Mouse (Mus musculus): ENCODE measurements around the gene Pou2f1. TPM values are rescaled to one million over a fixed set of nuclear protein-coding genes. Genes with fewer than 3 reads are reported as not detected.

Gene Pou2f1
- polyA plus RNA-seq, 1 experiment, result 47.7 TPM

- Histone ChIP-seq H3K27me3 (ENCODE audit: control insufficient read depth, insufficient read depth, low read length, poor library complexity, severe bottlenecking) (no peaks in the 10 kb centered on the region), H3K4me3 (ENCODE audit: low read depth, low read length) (no peak overlapping the region), H3K27ac (ENCODE audit: insufficient read depth, low read length) (no peak overlapping the region), H3K9me3 (replicated peaks; ENCODE audit: control insufficient read depth, insufficient read depth, low read length, poor library complexity, severe bottlenecking) (no peaks in the 10 kb centered on the region), H3K9ac (ENCODE audit: low read depth, poor library complexity, severe bottlenecking) (no peak overlapping the region), H3K4me1 (ENCODE audit: control insufficient read depth, insufficient read depth, low read length) (no peaks in the 10 kb centered on the region), H3K36me3 (ENCODE audit: control insufficient read depth, insufficient read depth, low read length, poor library complexity, severe bottlenecking) (no peaks in the 10 kb centered on the region)
- no peak for TF ChIP-seq EP300 (IDR thresholded peaks at IDR 0.05; ENCODE audit: insufficient read depth, low read depth, low read length)
- no peak for TF ChIP-seq CTCF (IDR thresholded peaks at IDR 0.05; ENCODE audit: low read depth, low read length)
- TF ChIP-seq POLR2A (IDR thresholded peaks at IDR 0.05; ENCODE audit: insufficient read depth, low read length), result no peak
These were observed 74.8 kb downstream of the Pou2f1 start for GRCm38 (mm10) chr1:165927507-165928279.

DNA sequence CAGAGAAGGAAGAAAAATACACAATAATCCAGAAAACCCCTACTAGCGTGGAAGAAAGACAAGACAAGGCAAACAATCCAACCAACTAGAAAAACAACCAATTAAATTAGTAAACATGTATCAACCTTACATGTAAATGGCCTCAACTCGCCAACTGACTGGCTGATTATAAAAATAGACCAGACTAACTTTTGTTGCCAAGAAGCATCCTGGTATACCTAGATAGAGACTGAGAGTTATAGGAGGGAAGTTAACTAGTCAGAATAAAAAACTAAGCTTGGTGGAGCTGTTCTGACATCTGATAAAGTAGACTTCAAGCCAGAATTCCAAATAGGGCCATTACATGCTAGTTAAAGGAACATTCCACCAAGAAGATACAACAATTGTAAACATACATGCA lies 77.3 kb downstream of the Pou2f1 start:
- H3K4me3 ChIP-seq (ENCODE audit: low read depth, low read length), result no peak overlapping the region
- H3K9me3 ChIP-seq (replicated peaks; ENCODE audit: control insufficient read depth, insufficient read depth, low read length, poor library complexity, severe bottlenecking), result no peaks in the 10 kb centered on the region
- H3K36me3 ChIP-seq (ENCODE audit: control insufficient read depth, insufficient read depth, low read length, poor library complexity, severe bottlenecking), result no peaks in the 10 kb centered on the region
- no peak overlapping the region for H3K27ac ChIP-seq (ENCODE audit: insufficient read depth, low read length)
- H3K9ac ChIP-seq (ENCODE audit: low read depth, poor library complexity, severe bottlenecking), result no peak overlapping the region
- no peaks in the 10 kb centered on the region for H3K4me1 ChIP-seq (ENCODE audit: control insufficient read depth, insufficient read depth, low read length)
- no peaks in the 10 kb centered on the region for H3K27me3 ChIP-seq (ENCODE audit: control insufficient read depth, insufficient read depth, low read length, poor library complexity, severe bottlenecking)
- no peak for TF ChIP-seq CTCF (IDR thresholded peaks at IDR 0.05; ENCODE audit: low read depth, low read length)
- TF ChIP-seq EP300 (IDR thresholded peaks at IDR 0.05; ENCODE audit: insufficient read depth, low read depth, low read length), result no peak
- no peak for TF ChIP-seq POLR2A (IDR thresholded peaks at IDR 0.05; ENCODE audit: insufficient read depth, low read length)

- no peak overlapping the region for H3K27ac ChIP-seq (ENCODE audit: insufficient read depth, low read length)
- H3K9me3 ChIP-seq (replicated peaks; ENCODE audit: control insufficient read depth, insufficient read depth, low read length, poor library complexity, severe bottlenecking), result no peaks in the 10 kb centered on the region
- no peak overlapping the region for H3K4me3 ChIP-seq (ENCODE audit: low read depth, low read length)
- no peaks in the 10 kb centered on the region for H3K4me1 ChIP-seq (ENCODE audit: control insufficient read depth, insufficient read depth, low read length)
- no peak overlapping the region for H3K9ac ChIP-seq (ENCODE audit: low read depth, poor library complexity, severe bottlenecking)
- H3K36me3 ChIP-seq (ENCODE audit: control insufficient read depth, insufficient read depth, low read length, poor library complexity, severe bottlenecking), result no peaks in the 10 kb centered on the region
- H3K27me3 ChIP-seq (ENCODE audit: control insufficient read depth, insufficient read depth, low read length, poor library complexity, severe bottlenecking), result no peaks in the 10 kb centered on the region
- TF ChIP-seq EP300 (IDR thresholded peaks at IDR 0.05; ENCODE audit: insufficient read depth, low read depth, low read length) (no peak), CTCF (IDR thresholded peaks at IDR 0.05; ENCODE audit: low read depth, low read length) (no peak), POLR2A (IDR thresholded peaks at IDR 0.05; ENCODE audit: insufficient read depth, low read length) (no peak)
These were observed 80.0 kb downstream of the Pou2f1 start for GRCm38 (mm10) chr1:165922488-165922887.

DNA sequence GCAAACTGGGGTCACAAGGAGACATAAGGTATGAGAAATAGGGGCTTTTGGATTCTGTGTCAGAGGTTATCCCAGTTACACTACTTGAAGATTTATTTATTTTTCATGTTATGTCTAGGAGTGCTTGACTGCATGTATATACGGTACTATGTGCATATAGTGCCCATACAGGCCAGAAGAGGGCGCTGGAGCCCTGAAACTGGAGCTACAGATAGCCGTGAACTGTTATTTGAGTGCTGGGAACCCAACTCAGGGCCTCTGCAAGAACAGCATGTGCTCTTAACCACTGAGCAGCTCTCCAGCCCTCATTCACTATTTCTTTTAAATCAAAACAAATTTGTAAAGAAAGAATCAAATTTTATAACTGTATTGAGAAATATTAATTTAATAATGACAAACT lies 81.5 kb downstream of the Pou2f1 start:
- TF ChIP-seq POLR2A (IDR thresholded peaks at IDR 0.05; ENCODE audit: insufficient read depth, low read length), result no peak
- no peak for TF ChIP-seq EP300 (IDR thresholded peaks at IDR 0.05; ENCODE audit: insufficient read depth, low read depth, low read length)
- peak; percentile 8 for TF ChIP-seq CTCF (IDR thresholded peaks at IDR 0.05; ENCODE audit: low read depth, low read length)

GRCm38 (mm10) chr1:165914416-165914801 lies 88.1 kb downstream of the Pou2f1 start:
- no peaks in the 10 kb centered on the region for H3K27me3 ChIP-seq (ENCODE audit: control insufficient read depth, insufficient read depth, low read length, poor library complexity, severe bottlenecking)
- H3K9me3 ChIP-seq (replicated peaks; ENCODE audit: control insufficient read depth, insufficient read depth, low read length, poor library complexity, severe bottlenecking), result no peaks in the 10 kb centered on the region
- H3K27ac ChIP-seq (ENCODE audit: insufficient read depth, low read length), result no peak overlapping the region
- TF ChIP-seq EP300 (IDR thresholded peaks at IDR 0.05; ENCODE audit: insufficient read depth, low read depth, low read length) (no peak), POLR2A (IDR thresholded peaks at IDR 0.05; ENCODE audit: insufficient read depth, low read length) (no peak), CTCF (IDR thresholded peaks at IDR 0.05; ENCODE audit: low read depth, low read length) (no peak)
- H3K4me1 ChIP-seq (ENCODE audit: control insufficient read depth, insufficient read depth, low read length), result no peaks in the 10 kb centered on the region
- H3K4me3 ChIP-seq (ENCODE audit: low read depth, low read length), result no peak overlapping the region
- H3K9ac ChIP-seq (ENCODE audit: low read depth, poor library complexity, severe bottlenecking), result no peak overlapping the region
- peaks cover 14% of the 10 kb centered on the region for H3K36me3 ChIP-seq (ENCODE audit: control insufficient read depth, insufficient read depth, low read length, poor library complexity, severe bottlenecking)

More for the DNA sequence above, 81.5 kb downstream of the Pou2f1 start:
- Histone ChIP-seq H3K4me1 (ENCODE audit: control insufficient read depth, insufficient read depth, low read length) (no peaks in the 10 kb centered on the region), H3K27ac (ENCODE audit: insufficient read depth, low read length) (no peak overlapping the region), H3K4me3 (ENCODE audit: low read depth, low read length) (no peak overlapping the region), H3K36me3 (ENCODE audit: control insufficient read depth, insufficient read depth, low read length, poor library complexity, severe bottlenecking) (peaks cover 7% of the 10 kb centered on the region), H3K27me3 (ENCODE audit: control insufficient read depth, insufficient read depth, low read length, poor library complexity, severe bottlenecking) (no peaks in the 10 kb centered on the region), H3K9me3 (replicated peaks; ENCODE audit: control insufficient read depth, insufficient read depth, low read length, poor library complexity, severe bottlenecking) (no peaks in the 10 kb centered on the region), H3K9ac (ENCODE audit: low read depth, poor library complexity, severe bottlenecking) (no peak overlapping the region)

DNA sequence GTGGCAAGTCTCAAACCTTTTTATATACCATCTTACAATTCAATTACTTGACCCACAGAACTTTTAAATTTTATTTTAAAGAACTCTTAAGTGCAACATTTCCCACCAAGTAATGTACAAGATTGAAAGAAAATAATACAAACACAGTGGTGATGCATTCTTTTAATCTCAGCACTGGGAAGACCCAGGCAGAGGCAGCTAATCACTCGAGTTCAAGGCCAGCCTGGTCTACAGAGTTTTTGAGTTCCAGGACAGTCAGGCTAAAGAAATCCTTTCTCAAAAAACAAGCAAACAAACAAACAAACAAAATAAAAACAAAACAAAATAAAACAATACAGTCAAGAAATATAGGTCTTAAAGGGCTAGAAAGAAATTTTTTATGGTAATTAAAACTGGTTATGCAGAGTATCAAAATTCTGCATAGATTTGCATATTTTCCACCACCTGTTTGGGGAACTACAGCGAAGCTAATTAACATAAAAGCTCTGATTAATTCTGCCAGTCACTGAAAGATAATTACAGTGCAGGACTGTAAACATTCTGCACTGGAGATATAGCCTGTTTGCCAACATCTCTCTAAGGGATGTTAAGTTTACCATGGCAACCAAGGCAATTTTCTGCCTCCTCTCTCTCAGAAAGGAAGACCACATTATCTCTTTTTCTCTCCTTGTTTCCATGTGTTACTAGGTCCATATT lies 88.6 kb downstream of the Pou2f1 start:
- Histone ChIP-seq H3K9me3 (replicated peaks; ENCODE audit: control insufficient read depth, insufficient read depth, low read length, poor library complexity, severe bottlenecking) (no peaks in the 10 kb centered on the region), H3K9ac (ENCODE audit: low read depth, poor library complexity, severe bottlenecking) (no peak overlapping the region), H3K36me3 (ENCODE audit: control insufficient read depth, insufficient read depth, low read length, poor library complexity, severe bottlenecking) (peaks cover 16% of the 10 kb centered on the region), H3K4me3 (ENCODE audit: low read depth, low read length) (no peak overlapping the region), H3K4me1 (ENCODE audit: control insufficient read depth, insufficient read depth, low read length) (no peaks in the 10 kb centered on the region), H3K27ac (ENCODE audit: insufficient read depth, low read length) (no peak overlapping the region), H3K27me3 (ENCODE audit: control insufficient read depth, insufficient read depth, low read length, poor library complexity, severe bottlenecking) (no peaks in the 10 kb centered on the region)
- no peak for TF ChIP-seq POLR2A (IDR thresholded peaks at IDR 0.05; ENCODE audit: insufficient read depth, low read length)
- TF ChIP-seq CTCF (IDR thresholded peaks at IDR 0.05; ENCODE audit: low read depth, low read length), result no peak
- TF ChIP-seq EP300 (IDR thresholded peaks at IDR 0.05; ENCODE audit: insufficient read depth, low read depth, low read length), result no peak
